Mouse (Mus musculus) adrenal gland, adult 10 weeks (tissue): Measurements from ENCODE around the gene Zfp512b. TPM values are rescaled to one million over a fixed set of nuclear protein-coding genes. Genes with fewer than 3 reads are reported as not detected.

Experiments used
- polyA plus RNA-seq: library from polyadenylated mRNA; stranded (reverse); fragments of 350-450 nt; fragmentation: Illumina TruSeq; extraction: RNeasy Lipid Tissue Mini Kit (QIAGEN cat#74804); gene quantifications from one replicate; pipeline ENCODE4 v1.2.3, GENCODE M21; 2014; ENCODE audit warnings: low read depth, low replicate concordance

Zfp512b gene
- polyA plus RNA-seq = 5.6 TPM

DNA sequence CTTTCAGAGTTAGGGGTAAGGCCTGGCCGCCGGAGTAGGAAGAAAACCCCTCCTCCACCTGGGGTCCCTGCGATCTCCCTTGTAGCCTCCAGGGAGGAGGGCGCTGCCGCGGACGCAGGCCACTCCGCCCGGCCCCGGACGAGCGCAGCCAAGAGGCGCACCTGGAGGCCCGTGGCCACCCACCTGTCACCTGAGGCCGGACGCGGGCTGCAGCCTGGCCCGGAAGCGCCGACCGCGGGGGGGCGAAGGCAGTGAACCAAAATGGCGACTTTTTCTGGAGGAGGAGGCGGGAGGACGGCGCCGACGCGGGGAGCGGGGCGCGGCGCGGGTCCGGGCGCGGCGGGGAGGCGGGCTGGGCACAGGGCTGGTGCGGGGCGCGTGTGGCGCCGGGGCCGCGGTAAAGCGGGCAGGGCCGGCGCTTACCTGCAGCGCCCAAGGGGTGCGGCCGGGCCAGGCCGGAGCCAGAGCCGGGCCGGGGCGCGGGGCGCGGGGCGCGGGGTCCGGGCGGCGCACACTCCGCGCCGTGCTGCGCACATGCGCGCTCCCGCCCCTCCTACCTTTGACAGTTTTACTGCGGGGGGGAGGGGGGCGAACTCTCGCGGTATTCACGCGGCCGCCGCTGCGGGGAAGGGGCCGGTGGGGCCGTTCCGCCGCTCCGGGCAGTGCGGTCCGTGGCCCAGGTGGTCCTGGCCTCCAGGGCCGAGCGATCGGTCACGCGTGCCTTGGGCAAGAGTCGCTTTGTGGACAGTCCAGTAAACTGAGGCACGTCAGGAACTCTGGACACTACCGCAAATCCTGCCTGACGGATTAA lies at the start of gene Zfp512b:
TSS of gene Zfp512b (minus strand) at position 573 of the 811 bp plus-strand sequence.

DNA sequence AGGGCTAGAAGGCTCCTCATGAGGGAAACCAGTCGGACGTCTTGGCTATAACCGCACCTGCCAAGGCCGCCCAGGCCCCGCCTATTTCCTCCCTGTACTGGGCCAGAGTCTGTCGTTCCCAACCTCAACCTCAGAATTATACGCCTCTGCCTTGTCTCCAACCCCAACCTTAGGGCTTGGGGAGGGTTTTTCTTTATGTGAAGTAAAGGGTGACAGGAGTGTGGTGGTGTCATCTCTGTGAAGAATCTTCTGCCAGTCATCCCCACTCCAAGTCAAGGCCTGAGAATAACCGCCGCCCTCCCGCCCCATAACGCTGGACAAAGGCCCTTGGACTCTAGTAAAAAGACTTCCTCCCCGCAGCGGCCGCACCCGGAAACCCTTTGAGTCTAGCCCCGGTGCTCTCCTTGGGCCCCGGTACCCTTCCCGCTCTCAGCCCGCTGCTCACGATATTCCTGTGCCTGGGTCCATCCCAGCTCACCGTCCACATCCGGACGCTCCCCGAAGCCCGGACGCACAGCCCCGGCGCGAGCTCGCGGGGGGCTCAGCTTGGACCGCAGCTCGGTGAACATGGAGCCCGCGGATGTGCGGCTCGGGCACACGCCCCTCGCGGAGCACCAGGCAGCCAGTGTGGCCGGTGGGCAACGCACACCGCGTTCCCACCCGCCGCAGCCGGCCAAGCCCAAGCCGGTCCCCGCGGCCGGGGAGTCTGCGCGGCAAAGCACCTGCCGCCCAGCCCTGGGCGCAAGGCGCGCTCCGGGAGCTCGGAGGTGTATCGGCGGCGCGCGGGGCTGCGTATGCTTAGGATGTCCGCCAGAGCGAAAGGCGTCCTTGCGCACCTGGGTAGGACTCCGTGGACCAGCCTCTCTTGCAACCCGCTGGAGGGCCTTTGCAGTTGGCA lies 6.1 kb upstream of the Zfp512b start, which contains the start of gene Samd10:
TSS of gene Samd10 (minus strand) at position 759 of the 898 bp plus-strand sequence.

DNA sequence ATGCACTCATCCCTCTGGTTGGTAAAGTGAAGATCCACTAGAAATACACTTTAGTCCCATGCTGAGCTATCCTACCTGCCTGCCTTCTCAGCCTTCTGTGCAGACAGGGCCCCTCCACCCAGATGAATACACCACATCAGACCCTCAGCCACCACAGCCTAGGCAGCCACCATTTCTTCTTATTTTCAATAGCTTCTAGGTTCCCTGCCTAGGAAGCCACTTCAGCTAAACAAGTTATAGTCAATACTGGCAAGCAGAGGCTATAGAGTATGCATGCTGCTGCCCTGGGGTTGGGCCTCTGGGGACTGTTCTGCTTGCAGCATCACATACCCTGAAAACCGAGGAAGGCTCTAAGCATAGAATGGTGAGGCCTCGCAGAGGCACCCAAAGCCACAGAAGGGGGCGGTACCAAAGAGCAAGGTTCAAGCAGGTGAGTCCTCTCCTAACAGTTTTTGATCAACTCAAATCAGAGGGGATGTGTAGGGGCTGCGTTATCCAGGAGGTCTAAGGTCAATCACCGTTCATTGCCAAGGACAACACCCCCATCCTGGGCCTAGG lies 996 bp downstream of the Zfp512b start, which contains the start of gene Prpf6:
TSS of gene Prpf6 (plus strand) at position 341 of the 558 bp plus-strand sequence.

DNA sequence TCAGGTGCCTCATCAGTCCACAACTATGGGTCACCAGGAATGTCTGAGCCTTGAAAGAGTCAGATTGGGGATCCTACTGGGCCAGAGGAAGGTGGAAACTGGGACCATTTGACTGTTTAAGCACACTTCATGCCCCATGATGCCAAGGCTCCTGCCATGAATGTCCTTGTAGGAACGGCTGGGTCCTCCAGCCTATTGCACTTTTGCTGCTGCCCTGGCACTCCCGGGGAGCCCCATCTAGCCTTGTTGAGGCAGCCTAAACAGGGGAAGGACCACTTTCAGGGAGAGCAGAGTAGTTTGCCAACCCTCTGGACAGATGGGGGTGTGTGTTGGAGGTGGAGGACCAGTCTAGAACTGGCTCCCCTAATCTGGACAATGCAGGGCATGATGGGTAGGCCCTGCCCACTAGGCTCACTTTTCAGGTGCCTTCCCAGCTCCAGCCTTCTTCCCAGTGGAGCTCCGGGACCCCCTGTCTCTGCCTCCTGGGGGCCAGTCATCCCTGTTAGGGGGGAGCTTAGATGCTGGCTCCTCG lies 8.1 kb downstream of the Zfp512b start, which contains the start of gene Uckl1:
TSS of gene Uckl1 (minus strand) at position 482 of the 532 bp plus-strand sequence.

Other genes starting within 250 kb of the Zfp512b start
- 1.5 TPM for gene Zgpat, start 227.9 kb downstream of the Zfp512b start, polyA plus RNA-seq
- gene Arfrp1, start 227.4 kb downstream of the Zfp512b start, polyA plus RNA-seq = 36.5 TPM
- not detected for gene Lime1, start 212.7 kb downstream of the Zfp512b start, polyA plus RNA-seq
- gene Zbtb46, start 133.4 kb downstream of the Zfp512b start, polyA plus RNA-seq = 8.7 TPM
- not detected for gene Abhd16b, start 99.6 kb downstream of the Zfp512b start, polyA plus RNA-seq
- 77.2 TPM for gene Tpd52l2, start 95.7 kb downstream of the Zfp512b start, polyA plus RNA-seq
- 47.9 TPM for gene Dnajc5, start 72.3 kb downstream of the Zfp512b start, polyA plus RNA-seq
- gene Uckl1, start 7.9 kb downstream of the Zfp512b start, polyA plus RNA-seq = 16.6 TPM
- 40.8 TPM for gene Prpf6, start 935 bp downstream of the Zfp512b start, polyA plus RNA-seq
- gene Samd10, start 6.4 kb upstream of the Zfp512b start, polyA plus RNA-seq = 9.0 TPM
- gene Gm29797, start 64.2 kb upstream of the Zfp512b start, polyA plus RNA-seq = not detected
- 0.35 TPM for gene Sox18, start 78.8 kb upstream of the Zfp512b start, polyA plus RNA-seq
- gene Tcea2, start 87.5 kb upstream of the Zfp512b start, polyA plus RNA-seq = not detected
- 20.9 TPM for gene Rgs19, start 101.2 kb upstream of the Zfp512b start, polyA plus RNA-seq
- gene Lkaaear1, start 105.6 kb upstream of the Zfp512b start, polyA plus RNA-seq = not detected
- gene Oprl1, start 122.2 kb upstream of the Zfp512b start, polyA plus RNA-seq = 1.0 TPM
- 3.0 TPM for gene Myt1, start 170.5 kb upstream of the Zfp512b start, polyA plus RNA-seq
- 202 TPM for gene Pcmtd2, start 245.1 kb upstream of the Zfp512b start, polyA plus RNA-seq